Mouse (Mus musculus): Measurements from ENCODE around the gene Pabpc5. TPM values are rescaled to one million over a fixed set of nuclear protein-coding genes. Genes with fewer than 3 reads are reported as not detected.

Gene Pabpc5
- not detected in 2 replicates for polyA plus RNA-seq (2012; rRNA removed)

DNA sequence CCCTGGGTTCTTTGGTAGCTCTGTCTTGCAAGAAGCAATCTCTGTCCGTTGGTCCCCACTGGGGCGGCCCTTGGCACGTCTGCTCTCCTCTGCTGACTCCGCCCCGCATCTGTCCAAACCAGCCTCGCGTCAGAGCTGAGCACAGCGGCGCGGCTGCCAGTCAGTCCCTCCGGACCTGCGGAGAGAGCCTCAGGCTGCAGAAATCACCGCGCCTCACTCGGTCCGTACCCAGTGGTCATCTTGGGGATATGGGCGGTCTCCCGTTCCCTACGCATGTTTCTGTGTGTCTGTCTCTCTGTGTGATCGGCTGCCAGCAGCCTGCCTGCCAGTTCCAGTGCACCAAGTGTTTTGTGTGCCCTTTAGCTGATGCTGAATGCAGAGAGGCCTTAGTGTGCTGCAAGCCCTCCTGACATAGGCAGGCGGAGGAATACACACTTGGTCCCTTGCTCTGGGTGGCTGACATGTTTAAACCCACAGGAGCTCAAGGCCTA lies at the start of gene Pabpc5:
Gene Pabpc5, plus strand, starts transcription at position 116 of the 491 bp plus-strand sequence.

